Mouse (Mus musculus) kidney, embryonic 15.5 days (tissue): ENCODE results near the gene Nrgn. TPM values are rescaled to one million over a fixed set of nuclear protein-coding genes. Genes with fewer than 3 reads are reported as not detected.

ENCODE experiments used
- ATAC-seq: fragments of 200-750 bp; cut with Nextera tagmentation; replicated peaks from 2 replicates; pipeline ENCODE4 v1.8.0; 2017; ENCODE audit warnings: moderate TSS enrichment; ENCODE audit not compliant: low FRiP score
- H3K27ac ChIP-seq: fragments of 300-500 bp; sonication (generic); 2 replicates; pipeline ENCODE4 v1.5.1; 2015; ENCODE audit warnings: mild to moderate bottlenecking, inconsistent platforms
- H3K27me3 ChIP-seq: fragments of 300-500 bp; sonication (generic); 2 replicates; pipeline ENCODE4 v1.6.1; 2015; ENCODE audit warnings: inconsistent platforms
- H3K36me3 ChIP-seq: fragments of 300-500 bp; sonication (generic); 2 replicates; pipeline ENCODE4 v1.6.1; 2015; ENCODE audit warnings: inconsistent platforms
- H3K4me1 ChIP-seq: fragments of 300-500 bp; sonication (generic); 2 replicates; pipeline ENCODE4 v1.6.1; 2015; ENCODE audit warnings: inconsistent platforms
- H3K4me2 ChIP-seq: fragments of 300-500 bp; sonication (generic); 2 replicates; pipeline ENCODE4 v1.6.1; 2015; ENCODE audit warnings: moderate library complexity, mild to moderate bottlenecking, inconsistent platforms
- H3K4me3 ChIP-seq: fragments of 300-500 bp; sonication (generic); replicated peaks from 2 replicates; pipeline ENCODE4 v1.5.1; 2015; ENCODE audit warnings: mild to moderate bottlenecking, inconsistent platforms
- H3K9ac ChIP-seq: fragments of 300-500 bp; sonication (generic); 2 replicates; pipeline ENCODE4 v1.6.1; 2015; ENCODE audit warnings: mild to moderate bottlenecking, inconsistent platforms
- H3K9me3 ChIP-seq: fragments of 300-500 bp; sonication (generic); replicated peaks from 2 replicates; pipeline ENCODE4 v1.6.1; 2016; ENCODE audit warnings: inconsistent platforms
- WGBS: fragments of 180-500 bp; shearing (Covaris S2); methylation state at CpG from one replicate; pipeline ENCODE4 v1.1.7; 2015; ENCODE audit warnings: mixed read lengths; 5-methylcytosine and 5-hydroxymethylcytosine counted together
- polyA plus RNA-seq: library from polyadenylated mRNA; unstranded; fragments of >200 nt; fragmentation: Nextera tagmentation; extraction: Ambion mirVana; gene quantifications from 2 replicates; pipeline ENCODE4 v1.2.1, GENCODE M21; 2015

Nrgn gene
- polyA plus RNA-seq, 1 experiment from 2014 or later = 4.2 TPM

DNA sequence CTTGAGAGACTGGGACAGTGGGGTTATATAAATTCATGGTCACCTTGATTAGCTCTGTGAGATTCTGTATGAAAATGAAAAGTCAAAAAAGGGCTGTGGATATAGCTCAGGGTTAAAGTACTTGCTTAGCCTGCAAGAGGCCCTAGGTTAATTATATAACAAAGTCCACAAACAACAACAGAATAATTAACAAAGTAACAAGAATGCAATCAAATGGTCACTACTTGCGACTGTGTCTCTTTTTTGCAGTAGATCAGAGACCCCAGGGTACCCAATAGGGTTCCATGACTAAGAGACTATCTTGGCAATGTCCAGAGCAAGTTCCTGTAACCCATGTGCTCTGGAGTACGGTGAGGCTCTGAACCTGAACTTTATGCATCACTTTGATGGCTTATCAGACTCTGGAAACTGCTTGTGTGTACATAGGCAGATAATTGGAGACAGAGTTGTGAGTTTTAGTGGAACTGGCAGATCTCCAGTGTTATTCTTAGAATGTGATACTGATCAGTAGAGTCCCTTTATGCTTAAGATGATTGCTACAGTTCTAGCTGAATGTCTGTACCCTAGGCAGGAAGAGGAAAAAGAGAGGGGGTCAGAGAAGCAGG is 16.6 kb upstream of the Nrgn start:
- H3K4me3 ChIP-seq = no peak overlapping the region
- WGBS = 56% methylated on average over 2 of the region's 2 CpGs
- no peaks in the 10 kb centered on the region for H3K9me3 ChIP-seq
- H3K9ac ChIP-seq = no peak overlapping the region
- H3K27me3 ChIP-seq = no peaks in the 10 kb centered on the region
- H3K36me3 ChIP-seq = no peaks in the 10 kb centered on the region
- peaks cover 19% of the 10 kb centered on the region for H3K4me1 ChIP-seq
- H3K27ac ChIP-seq = no peak overlapping the region
- ATAC-seq = no peak
- no peak overlapping the region for H3K4me2 ChIP-seq

DNA sequence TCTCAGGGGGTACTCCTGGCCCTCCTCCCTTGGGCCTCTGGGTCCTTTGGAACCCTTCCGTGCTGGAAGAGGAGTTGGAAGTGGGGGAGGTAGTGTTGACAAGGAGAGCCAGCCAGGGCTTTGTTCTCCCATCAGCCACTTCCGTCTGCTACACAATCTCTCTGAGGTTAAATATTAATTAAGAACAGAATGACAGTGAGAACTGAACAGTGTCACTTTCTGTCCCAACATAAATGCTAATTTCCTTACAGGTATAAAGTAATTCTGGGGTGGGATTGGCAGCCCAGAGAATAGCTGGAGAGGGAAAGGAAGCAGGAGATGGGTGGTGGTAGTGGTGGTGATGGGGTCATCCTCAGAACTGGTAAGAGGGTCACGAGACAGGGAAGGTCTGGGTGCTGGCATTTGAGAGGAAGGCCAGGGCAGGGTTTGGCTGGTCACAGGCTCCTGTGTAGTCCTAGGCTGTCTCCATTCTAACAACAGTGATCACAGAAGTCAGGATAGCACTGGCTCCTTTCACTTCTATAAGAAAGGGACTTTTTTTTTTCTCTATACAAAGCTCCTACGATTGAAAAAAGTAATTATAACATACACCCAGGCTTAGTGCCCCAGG is 16.0 kb upstream of the Nrgn start:
- Histone ChIP-seq H3K9ac (no peak overlapping the region), H3K4me2 (peak overlapping the region; percentile 55), H3K4me1 (peaks cover 19% of the 10 kb centered on the region), H3K4me3 (no peak overlapping the region), H3K9me3 (no peaks in the 10 kb centered on the region), H3K27me3 (no peaks in the 10 kb centered on the region), H3K27ac (0 out of 2 replicates have a peak overlapping the region, but pooled peaks have one; percentile 15), H3K36me3 (no peaks in the 10 kb centered on the region)
- peak; percentile 51 for ATAC-seq
- WGBS = 39% methylated on average over 4 of the region's 4 CpGs

DNA sequence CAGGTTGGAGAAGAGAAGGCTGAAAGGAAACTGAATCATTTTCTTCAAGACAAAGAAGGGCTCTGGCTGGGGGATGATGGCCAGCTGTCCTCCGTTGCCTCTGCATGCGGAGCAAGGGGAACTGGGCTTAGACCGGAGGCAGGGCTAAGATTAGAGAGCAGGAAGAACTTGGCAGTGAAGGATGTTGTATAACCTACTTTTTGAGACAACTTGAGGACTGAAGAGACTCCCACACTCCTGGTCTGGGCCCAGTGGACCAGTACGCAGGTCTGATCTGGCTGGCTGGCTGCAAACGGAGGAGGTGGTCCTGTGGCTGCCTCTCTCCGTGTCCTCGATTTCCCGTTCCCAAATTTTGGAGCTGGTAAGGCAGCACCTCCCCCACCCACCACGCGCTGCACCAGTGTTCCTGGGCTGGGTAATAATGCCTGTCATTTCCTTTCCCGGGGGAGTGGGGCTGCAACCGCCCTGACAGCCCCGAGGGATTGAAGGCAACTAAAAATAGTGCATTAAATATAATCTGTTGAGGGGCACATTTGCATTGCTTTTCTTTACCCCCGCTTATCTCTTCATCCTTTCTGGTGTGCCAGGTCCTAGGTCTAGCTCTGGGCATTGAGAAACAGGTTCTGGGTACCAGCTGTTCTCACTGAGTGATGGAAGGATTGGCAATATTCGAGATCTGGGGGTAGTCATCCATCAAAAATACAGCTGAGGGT is 15.3 kb upstream of the Nrgn start:
- Histone ChIP-seq H3K27ac (peak overlapping the region; percentile 15; the same call in 1 of the 2 replicates), H3K9me3 (no peaks in the 10 kb centered on the region), H3K36me3 (no peaks in the 10 kb centered on the region), H3K4me1 (peaks cover 19% of the 10 kb centered on the region), H3K4me2 (peak overlapping the region; percentile 55), H3K9ac (no peak overlapping the region), H3K27me3 (no peaks in the 10 kb centered on the region), H3K4me3 (0 out of 2 replicates have a peak overlapping the region, but pooled peaks have one; percentile 7)
- ATAC-seq = peak; percentile 68
- 11% methylated on average over 15 of the region's 15 CpGs for WGBS

DNA sequence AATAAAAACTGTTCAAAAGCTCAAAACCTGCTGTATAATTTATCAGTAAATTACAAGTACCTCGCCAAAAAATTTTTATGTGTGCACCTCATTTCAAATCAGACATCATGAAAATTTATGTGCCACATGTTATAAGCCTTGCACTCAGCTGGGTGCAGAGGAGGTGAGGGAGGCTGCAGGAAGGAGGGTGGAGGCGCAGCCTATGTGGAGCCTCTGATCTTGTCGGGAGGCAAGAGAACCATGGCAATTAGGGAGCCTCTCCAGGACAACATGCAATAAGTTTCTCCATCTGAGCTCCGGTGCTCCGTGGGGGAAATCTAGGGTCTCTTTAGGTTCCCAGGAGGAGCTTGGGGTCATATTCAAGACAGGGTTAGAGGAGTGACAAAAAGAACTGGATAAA is 14.8 kb upstream of the Nrgn start:
- WGBS = 31% methylated on average over 5 of the region's 5 CpGs
- no peak for ATAC-seq
- Histone ChIP-seq H3K4me2 (peak overlapping the region; percentile 55; the same call in 1 of the 2 replicates), H3K9ac (no peak overlapping the region), H3K27ac (no peak overlapping the region), H3K9me3 (no peaks in the 10 kb centered on the region), H3K4me1 (peaks cover 19% of the 10 kb centered on the region), H3K27me3 (no peaks in the 10 kb centered on the region), H3K36me3 (no peaks in the 10 kb centered on the region), H3K4me3 (0 out of 2 replicates have a peak overlapping the region, but pooled peaks have one; percentile 7)

DNA sequence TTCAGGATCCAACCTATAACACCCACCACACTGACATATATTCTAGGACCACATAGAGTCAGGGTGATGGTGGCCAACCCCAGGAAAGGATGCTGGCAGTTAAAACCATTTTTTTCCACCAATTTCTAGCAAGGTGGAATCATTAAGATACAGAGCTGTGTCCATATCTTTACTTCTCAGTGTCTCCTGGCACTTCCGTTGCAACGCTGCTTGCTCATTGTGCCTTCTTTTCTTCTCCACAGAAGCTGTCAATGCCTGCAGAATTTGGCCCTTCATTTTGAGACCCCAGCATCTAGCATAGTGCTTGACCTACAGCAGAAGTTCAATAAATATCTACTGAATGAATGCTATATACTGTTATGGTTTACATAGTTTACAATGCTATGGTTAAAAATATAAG is 14.3 kb upstream of the Nrgn start:
- Histone ChIP-seq H3K4me3 (no peak overlapping the region), H3K9me3 (no peaks in the 10 kb centered on the region), H3K27ac (no peak overlapping the region), H3K4me2 (no peak overlapping the region), H3K4me1 (peaks cover 19% of the 10 kb centered on the region), H3K36me3 (no peaks in the 10 kb centered on the region), H3K27me3 (no peaks in the 10 kb centered on the region), H3K9ac (no peak overlapping the region)
- no peak for ATAC-seq
- WGBS = 84% methylated on average over 2 of the region's 2 CpGs

DNA sequence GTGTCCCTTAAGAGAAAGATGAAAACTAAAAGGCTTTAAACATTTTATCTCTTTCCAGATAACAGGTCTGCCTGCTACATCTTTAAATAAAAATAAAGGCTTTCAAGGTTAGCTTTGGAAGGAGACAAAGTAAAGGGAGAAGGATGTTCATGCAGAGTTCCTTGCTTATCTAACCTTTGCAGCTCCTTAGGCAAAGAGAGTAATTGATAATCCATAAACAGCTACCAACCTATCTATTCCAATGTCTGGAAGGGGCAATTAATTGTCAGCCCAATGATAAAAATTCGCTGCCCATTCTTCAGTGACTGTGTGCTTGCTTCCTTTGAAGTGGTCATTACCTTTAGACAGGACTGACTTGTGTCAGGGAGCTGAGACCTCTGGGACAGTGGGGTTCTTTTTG is 11.1 kb upstream of the Nrgn start:
- no peak overlapping the region for H3K4me3 ChIP-seq
- peaks cover 14% of the 10 kb centered on the region for H3K4me1 ChIP-seq
- no peak for ATAC-seq
- WGBS = 48% methylated on average over 1 of the region's 1 CpGs
- H3K36me3 ChIP-seq = no peaks in the 10 kb centered on the region
- no peaks in the 10 kb centered on the region for H3K9me3 ChIP-seq
- no peak overlapping the region for H3K9ac ChIP-seq
- no peaks in the 10 kb centered on the region for H3K27me3 ChIP-seq
- no peak overlapping the region for H3K27ac ChIP-seq
- H3K4me2 ChIP-seq = no peak overlapping the region

DNA sequence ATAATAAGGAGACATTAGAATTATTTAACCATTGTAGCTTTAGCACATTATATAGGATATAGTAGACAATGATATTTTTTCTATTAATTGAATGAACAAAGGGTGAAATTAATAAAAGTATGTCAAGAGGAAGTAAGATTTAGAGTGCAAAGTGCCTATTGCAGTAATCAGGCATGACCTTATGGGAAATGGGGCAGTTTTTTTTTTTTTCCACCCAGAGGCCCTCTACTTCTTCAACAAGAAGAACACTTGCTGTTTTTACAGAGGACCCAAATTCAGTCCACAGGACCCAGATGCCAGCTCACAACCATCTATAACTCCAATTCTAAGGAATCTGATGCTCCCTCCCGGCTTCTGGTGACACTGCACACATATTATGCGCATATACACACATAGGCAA is 7.9 kb upstream of the Nrgn start:
- no peak overlapping the region for H3K4me3 ChIP-seq
- peaks cover 3% of the 10 kb centered on the region; the same call in 1 of the 2 replicates for H3K27me3 ChIP-seq
- 92% methylated on average over 2 of the region's 2 CpGs for WGBS
- H3K4me2 ChIP-seq = no peak overlapping the region
- H3K27ac ChIP-seq = no peak overlapping the region
- ATAC-seq = no peak
- H3K4me1 ChIP-seq = peaks cover under 1% of the 10 kb centered on the region; the same call in 1 of the 2 replicates
- H3K9me3 ChIP-seq = no peaks in the 10 kb centered on the region
- no peaks in the 10 kb centered on the region for H3K36me3 ChIP-seq
- no peak overlapping the region for H3K9ac ChIP-seq

DNA sequence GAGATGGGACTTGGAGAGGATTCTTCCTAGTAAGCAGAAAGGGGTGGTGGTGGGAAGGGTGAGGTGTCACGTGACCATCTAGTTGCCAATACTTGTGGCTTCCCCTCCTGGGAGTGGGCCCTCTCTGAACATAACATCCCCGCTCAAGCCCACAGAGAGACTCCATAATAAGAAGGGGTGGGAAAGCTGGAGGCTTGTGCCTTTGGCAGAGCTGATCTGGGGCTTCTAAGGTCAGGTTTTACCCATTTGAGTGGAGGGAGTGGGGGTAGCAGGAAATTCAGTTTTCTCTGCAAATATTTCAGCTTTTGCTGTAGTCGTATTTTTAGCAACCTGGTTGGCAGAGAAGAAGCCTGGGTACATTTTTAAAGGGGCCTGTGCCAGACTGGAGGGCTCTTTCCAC is 3.7 kb upstream of the Nrgn start:
- WGBS = 84% methylated on average over 3 of the region's 3 CpGs
- H3K4me1 ChIP-seq = peaks cover 30% of the 10 kb centered on the region
- H3K4me2 ChIP-seq = no peak overlapping the region
- no peak overlapping the region for H3K9ac ChIP-seq
- no peaks in the 10 kb centered on the region for H3K9me3 ChIP-seq
- H3K36me3 ChIP-seq = no peaks in the 10 kb centered on the region
- H3K4me3 ChIP-seq = no peak overlapping the region
- H3K27me3 ChIP-seq = peaks cover 34% of the 10 kb centered on the region
- no peak for ATAC-seq
- H3K27ac ChIP-seq = no peak overlapping the region

DNA sequence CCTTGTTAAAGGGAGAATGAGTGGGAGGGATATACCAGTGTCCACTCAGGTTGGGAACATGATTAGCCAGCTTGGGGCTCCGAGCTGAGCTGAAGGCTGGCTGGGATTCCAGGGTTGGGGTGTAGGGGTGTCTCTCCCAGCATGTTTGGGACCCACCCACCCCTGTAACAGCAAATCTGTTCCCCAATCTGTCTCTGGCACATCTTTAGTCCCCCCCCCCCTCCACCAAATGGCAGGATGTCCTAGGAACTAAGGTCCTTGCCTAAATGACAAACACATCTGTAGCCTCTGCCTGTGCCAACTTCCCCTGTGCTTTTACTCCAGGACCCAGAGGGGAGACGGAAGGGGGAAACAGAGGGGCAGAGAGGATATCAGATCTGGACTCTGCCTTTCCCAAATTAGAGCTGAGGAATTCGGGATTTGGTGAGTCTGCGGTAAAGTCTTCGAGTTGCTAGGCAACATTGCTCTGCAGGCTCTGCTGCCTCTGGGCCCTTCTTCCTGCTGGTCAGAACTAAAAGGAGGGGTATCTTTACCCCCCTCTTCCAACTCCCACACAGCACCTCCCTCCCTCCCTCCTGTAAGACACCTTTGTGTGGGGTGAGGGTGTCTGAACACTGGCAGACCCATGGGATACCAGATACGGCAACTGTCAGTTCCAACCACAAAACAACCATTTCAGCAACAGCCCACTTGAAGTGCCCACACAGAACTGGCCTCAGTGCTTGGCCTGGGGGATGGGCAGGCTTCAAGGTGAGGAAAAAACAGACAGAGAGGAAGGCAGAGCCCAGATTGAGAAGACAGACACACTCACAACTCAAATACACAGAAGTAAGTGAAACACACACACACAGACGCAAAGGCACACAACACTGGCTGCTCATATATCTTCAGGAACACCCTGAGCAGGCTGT is 2.4 kb upstream of the Nrgn start, which contains the start of gene Siae:
Siae (plus strand) TSS at position 861 of the 911 bp plus-strand sequence.
- Histone ChIP-seq H3K9ac (no peak within 1 kb of the TSS), H3K27me3 (peaks cover 46% of the 10 kb centered on the region), H3K4me1 (peaks cover 31% of the 10 kb centered on the region), H3K9me3 (no peaks in the 10 kb centered on the region), H3K4me2 (no peak within 1 kb of the TSS), H3K36me3 (no peaks in the 10 kb centered on the region), H3K4me3 (no peak within 1 kb of the TSS), H3K27ac (no peak within 1 kb of the TSS)
- 21% methylated on average over 7 of the region's 7 CpGs for WGBS
- peak; percentile 26; the same call in 1 of the 2 replicates for ATAC-seq

DNA sequence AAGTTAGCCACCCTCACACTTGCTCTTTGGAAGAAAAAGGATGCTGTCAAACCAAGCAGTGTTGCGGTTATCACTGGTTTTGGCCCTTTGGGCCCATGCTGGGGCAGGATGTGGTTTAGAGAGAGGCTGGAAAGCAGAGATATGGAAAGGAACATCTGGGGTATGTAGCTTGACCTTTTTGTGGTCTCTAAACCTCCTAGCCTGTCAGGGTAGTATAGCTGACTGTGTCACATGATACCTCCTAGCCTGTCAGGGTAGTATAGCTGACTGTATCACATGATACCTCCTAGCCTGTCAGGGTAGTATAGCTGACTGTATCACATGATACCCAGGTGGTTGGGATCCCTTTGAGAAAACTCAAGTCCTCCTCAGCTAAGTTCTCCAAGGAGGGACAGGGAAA is 1.6 kb upstream of the Nrgn start:
- no peak for ATAC-seq
- no peak overlapping the region for H3K9ac ChIP-seq
- no peak overlapping the region for H3K4me3 ChIP-seq
- H3K27ac ChIP-seq = no peak overlapping the region
- 86% methylated on average over 1 of the region's 1 CpGs for WGBS
- H3K36me3 ChIP-seq = no peaks in the 10 kb centered on the region
- no peak overlapping the region for H3K4me2 ChIP-seq
- H3K9me3 ChIP-seq = no peaks in the 10 kb centered on the region
- H3K4me1 ChIP-seq = peaks cover 31% of the 10 kb centered on the region
- H3K27me3 ChIP-seq = peaks cover 54% of the 10 kb centered on the region

DNA sequence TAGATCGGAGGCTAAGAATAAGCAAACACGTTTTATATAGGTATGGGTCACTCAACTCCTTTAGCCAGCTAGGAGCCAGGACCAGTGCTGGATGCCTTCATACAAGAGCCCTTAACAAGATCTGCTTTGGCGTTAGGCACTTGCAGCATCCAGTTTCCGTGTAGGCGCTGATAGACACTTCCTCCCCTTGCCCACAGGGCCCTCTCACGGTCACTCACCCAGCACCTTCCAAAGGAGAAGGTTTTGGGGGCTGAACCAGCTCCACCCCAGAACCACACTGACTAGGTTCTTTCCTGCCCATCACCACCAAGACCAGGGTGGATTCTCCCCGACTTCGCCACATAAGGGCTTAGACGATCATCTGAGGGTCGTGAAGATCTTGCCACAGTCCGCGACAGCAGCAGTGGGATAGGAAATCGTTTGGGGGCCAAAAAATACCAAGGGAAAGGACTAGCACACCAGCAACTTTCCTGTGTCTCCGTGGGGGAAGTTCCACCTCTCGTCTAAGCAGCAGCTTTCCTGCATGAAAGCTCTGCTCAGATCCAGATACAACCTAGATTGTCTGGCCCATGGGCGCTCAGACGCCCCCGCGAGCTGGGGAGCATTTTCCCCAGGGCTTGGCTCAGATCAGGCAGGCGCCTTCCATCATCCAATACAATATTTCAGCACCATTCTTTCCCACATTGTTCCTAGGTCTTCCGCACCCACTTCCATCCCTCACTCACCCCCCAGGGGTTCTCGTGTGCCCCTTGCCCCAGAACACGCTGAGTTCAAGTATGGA is 763 bp downstream of the Nrgn start:
- H3K4me3 ChIP-seq = peak overlapping the region; percentile 42
- no peaks in the 10 kb centered on the region for H3K36me3 ChIP-seq
- no peak overlapping the region for H3K27ac ChIP-seq
- H3K4me1 ChIP-seq = peaks cover 31% of the 10 kb centered on the region
- H3K4me2 ChIP-seq = peak overlapping the region; percentile 78
- ATAC-seq = peak; percentile 19
- WGBS = 2% methylated on average over 23 of the region's 23 CpGs
- peak overlapping the region; percentile 29 for H3K9ac ChIP-seq
- peaks cover 76% of the 10 kb centered on the region for H3K27me3 ChIP-seq
- H3K9me3 ChIP-seq = no peaks in the 10 kb centered on the region
